Mouse (Mus musculus): Measurements from ENCODE around the gene Ddx52.

Gene Ddx52

GRCm38 (mm10) chr11:83969040-83969439, 27.2 kb downstream of the Ddx52 start:
- no peak for DNase-seq (ENCODE audit: low read depth)

GRCm38 (mm10) chr11:83974561-83975346, 32.9 kb downstream of the Ddx52 start:
- DNase-seq (ENCODE audit: low read depth): no peak

GRCm38 (mm10) chr11:83975488-83975887, 33.6 kb downstream of the Ddx52 start:
- DNase-seq (ENCODE audit: low read depth): no peak

- no peak for DNase-seq (ENCODE audit: low read depth)
Observed at GRCm38 (mm10) chr11:83976236-83976977, 34.5 kb downstream of the Ddx52 start.

- DNase-seq (ENCODE audit: low read depth): no peak
Observed at GRCm38 (mm10) chr11:83977810-83978209, 35.9 kb downstream of the Ddx52 start.

- DNase-seq (ENCODE audit: low read depth): no peak
Observed at GRCm38 (mm10) chr11:83979992-83980391, 38.1 kb downstream of the Ddx52 start.

- DNase-seq (ENCODE audit: low read depth): no peak
Observed at GRCm38 (mm10) chr11:83981338-83981737, 39.5 kb downstream of the Ddx52 start.

GRCm38 (mm10) chr11:83991701-83992100, 49.8 kb downstream of the Ddx52 start:
- no peak for DNase-seq (ENCODE audit: low read depth)

- DNase-seq (ENCODE audit: low read depth): no peak
Observed at GRCm38 (mm10) chr11:83993428-83993827, 51.6 kb downstream of the Ddx52 start.

- no peak for DNase-seq (ENCODE audit: low read depth)
Observed at GRCm38 (mm10) chr11:83994481-83994880, 52.6 kb downstream of the Ddx52 start.

- no peak for DNase-seq (ENCODE audit: low read depth)
Observed at GRCm38 (mm10) chr11:83995535-83995950, 53.7 kb downstream of the Ddx52 start.

- no peak for DNase-seq (ENCODE audit: low read depth)
Observed at GRCm38 (mm10) chr11:83997171-83997868, 55.5 kb downstream of the Ddx52 start.

- DNase-seq (ENCODE audit: low read depth): no peak
Observed at GRCm38 (mm10) chr11:83998993-83999392, 57.1 kb downstream of the Ddx52 start.

GRCm38 (mm10) chr11:83999411-83999915, 57.6 kb downstream of the Ddx52 start:
- DNase-seq (ENCODE audit: low read depth): no peak

GRCm38 (mm10) chr11:84001257-84001656, 59.4 kb downstream of the Ddx52 start:
- no peak for DNase-seq (ENCODE audit: low read depth)

GRCm38 (mm10) chr11:84003986-84004385, 62.1 kb downstream of the Ddx52 start:
- no peak for DNase-seq (ENCODE audit: low read depth)

- no peak for DNase-seq (ENCODE audit: low read depth)
Observed at GRCm38 (mm10) chr11:84009001-84009400, 67.1 kb downstream of the Ddx52 start.

GRCm38 (mm10) chr11:84010411-84010810, 68.5 kb downstream of the Ddx52 start:
- no peak for DNase-seq (ENCODE audit: low read depth)

- no peak for DNase-seq (ENCODE audit: low read depth)
Observed at GRCm38 (mm10) chr11:84011050-84011449, 69.2 kb downstream of the Ddx52 start.

- DNase-seq (ENCODE audit: low read depth): no peak
Observed at GRCm38 (mm10) chr11:84011576-84011975, 69.7 kb downstream of the Ddx52 start.

All from naive thymus-derived CD4-positive, alpha-beta T cell, adult 2 months (primary cell).